Mouse (Mus musculus): ENCODE data around the gene Tex36.
A peak's percentile ranks its signal among the peaks of the same experiment; 100 is the strongest.

The Tex36 gene

DNA sequence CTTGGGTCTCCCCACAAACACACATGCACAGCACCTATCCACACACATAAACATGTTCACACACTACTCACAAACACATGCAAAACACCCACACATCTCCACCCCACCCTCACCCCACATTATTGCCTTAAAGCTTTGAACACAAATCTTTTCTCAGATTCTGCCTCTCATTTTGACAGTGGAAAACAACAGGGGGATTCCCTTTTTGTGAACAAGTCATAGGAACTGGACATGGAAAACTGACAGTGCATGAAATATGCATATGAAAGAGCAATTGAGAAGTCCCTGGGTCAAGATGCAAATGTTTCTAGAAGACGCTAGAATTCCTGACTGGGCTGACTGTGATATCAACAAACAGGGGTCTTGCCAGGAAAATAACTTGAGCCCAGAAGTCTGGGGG, 1.4 kb downstream of the Tex36 start:
- ATAC-seq (ENCODE audit: insufficient number of reproducible peaks, low FRiP score, low TSS enrichment) = no peak

DNA sequence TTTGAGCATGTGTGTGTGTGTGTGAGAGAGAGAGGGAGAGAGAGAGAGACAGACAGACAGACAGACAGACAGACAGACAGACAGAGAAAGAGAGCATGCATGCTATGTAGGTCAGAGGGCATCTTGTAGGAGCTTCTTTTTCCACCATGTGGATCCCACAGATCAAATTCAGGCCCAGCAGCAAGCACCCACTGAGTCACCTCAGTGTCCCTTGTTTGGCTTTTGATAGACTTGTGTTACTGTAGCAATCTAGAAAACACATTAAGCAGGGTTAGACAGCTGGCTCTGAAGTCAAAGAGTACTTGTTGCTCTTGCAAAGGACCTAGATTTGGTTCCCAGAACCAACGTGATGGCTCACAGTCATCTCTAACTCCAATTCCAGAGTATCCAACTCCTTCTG, 10.2 kb downstream of the Tex36 start:
- ATAC-seq (ENCODE audit: insufficient number of reproducible peaks, low FRiP score, low TSS enrichment) = no peak

DNA sequence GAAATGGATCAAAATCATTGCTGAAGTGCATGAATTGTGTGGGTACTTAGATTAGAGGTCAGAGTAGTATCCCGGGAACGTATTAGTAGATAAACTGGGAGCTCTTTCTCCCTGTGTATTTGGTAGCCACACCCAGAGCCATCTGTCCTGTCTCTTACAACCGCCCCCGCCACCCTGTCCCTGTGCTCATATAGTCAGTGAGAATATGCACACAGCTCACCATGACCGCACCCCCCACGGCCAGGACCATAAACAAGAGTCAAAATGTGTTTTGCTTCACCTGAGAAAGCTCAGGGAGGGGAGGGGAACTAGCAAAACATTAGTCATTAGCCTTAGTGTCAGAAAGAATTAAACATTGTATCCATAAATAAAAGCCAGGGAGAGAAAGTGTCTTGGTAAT, 18.7 kb downstream of the Tex36 start:
- no peak for ATAC-seq (ENCODE audit: insufficient number of reproducible peaks, low FRiP score, low TSS enrichment)

DNA sequence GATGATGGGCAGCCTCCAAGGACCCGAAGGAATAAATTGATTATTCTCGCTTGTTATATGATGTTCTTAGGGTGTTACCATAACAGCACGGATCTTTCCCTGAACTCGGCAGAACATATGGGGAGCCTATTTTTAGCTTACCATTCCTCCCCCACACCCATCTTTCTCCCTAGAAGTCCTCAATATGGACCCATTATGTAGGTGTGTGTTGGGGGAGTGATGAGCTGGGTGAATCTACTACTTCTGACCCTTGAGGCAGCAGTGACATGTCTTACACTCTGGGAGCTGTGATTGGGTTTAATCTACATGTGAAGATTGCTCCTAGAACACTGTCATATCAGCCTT, 21.7 kb downstream of the Tex36 start:
- ATAC-seq (ENCODE audit: insufficient number of reproducible peaks, low FRiP score, low TSS enrichment) = no peak

DNA sequence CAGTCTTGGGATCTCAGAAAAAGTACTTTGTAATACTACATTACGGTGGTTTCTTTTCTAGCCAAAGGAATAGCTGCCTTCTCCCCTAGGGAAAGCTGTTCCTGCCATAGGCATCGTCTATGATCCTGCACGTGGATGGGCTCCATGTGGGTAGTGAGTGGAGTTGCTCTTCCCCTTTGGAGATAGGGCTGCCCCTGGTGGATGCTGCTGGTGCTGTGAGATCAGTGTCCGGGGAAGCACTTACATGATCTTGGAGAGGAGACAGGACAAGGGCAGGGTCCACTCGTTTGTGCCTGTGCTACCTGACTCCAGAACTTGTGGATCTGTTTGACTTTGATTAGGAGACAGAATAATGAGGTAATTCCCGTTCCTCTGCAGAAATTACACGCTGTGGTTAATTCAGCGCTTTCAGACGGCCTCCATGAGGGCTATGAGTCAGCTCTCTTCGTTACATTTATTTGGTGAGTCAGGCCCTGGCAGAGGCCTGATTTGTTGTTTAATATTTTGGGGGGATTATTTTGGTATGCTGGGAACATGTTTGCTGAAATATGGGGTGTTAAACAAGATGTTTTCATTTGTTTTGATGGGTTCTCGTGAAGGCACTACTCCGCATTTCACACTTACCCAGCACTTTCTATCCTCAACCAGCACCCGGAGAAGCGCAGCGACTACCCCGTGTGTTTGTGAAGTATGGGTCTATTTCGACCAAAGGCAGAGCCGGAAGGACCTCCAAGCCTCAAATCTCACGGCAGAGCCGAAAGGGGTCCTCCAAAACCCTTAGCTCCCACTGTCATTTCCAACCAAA, 22.3 kb downstream of the Tex36 start:
- no peak for ATAC-seq (ENCODE audit: insufficient number of reproducible peaks, low FRiP score, low TSS enrichment)

DNA sequence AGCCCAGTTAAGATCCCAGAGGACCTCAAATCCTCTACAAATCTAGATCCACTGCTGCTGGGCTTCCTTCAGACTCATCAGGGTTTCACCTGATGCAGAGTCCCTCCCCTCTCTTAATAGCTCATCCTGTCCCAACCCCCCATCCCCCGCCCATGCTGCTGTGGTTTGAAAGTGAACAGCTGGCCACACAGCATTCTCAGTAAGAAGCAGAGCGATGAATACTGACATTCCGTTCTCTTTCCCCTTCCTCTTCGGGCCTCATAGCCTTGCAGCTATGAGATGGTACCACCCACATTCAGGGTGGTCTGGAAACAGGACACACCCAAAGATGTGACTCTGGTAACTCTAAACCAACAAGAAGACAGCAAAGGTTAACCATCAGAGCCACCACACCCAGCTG, 25.1 kb downstream of the Tex36 start:
- no peak for ATAC-seq (ENCODE audit: insufficient number of reproducible peaks, low FRiP score, low TSS enrichment)

DNA sequence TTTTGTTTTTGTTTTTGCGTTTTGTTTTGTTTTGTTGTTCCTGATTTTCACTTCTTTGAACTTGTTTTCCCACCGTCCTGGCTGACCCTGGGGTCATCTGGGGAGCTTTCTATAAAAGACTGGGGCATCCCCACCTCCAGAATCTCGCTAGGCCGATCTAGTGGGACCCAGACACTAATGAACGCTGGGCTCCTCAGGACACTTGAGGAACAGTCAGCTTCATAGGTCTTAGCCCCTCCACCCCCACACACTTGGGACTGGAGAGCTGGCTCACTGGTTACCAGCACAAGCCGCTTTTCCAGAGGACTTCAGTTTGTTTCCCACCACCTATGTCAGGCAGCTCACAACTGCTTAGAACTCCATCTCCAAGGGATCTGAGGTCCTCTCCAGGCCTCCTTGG, 25.7 kb downstream of the Tex36 start:
- ATAC-seq (ENCODE audit: insufficient number of reproducible peaks, low FRiP score, low TSS enrichment) = no peak

DNA sequence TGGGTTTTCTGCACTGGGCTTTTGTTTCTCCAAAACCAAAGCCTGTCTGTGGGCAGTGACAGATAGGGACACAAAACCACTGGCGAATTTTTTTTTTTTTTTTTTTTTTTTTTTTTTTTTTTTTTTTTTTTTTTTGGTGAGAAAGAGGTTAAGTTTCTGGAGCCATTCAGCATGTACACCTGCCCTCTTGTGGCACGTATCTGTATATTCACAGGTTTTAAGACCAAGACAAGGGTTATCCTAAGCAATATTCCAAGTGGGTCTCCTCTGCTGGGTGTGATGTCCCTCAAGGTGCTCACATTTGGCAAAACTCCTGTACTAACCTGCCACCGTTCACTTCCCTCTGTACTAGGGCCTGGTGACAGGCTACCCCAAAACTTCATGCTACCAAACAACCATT, 30.0 kb downstream of the Tex36 start:
- 0 out of 2 replicates have a peak, but pooled peaks have one; percentile 56 for ATAC-seq (ENCODE audit: insufficient number of reproducible peaks, low FRiP score, low TSS enrichment)

DNA sequence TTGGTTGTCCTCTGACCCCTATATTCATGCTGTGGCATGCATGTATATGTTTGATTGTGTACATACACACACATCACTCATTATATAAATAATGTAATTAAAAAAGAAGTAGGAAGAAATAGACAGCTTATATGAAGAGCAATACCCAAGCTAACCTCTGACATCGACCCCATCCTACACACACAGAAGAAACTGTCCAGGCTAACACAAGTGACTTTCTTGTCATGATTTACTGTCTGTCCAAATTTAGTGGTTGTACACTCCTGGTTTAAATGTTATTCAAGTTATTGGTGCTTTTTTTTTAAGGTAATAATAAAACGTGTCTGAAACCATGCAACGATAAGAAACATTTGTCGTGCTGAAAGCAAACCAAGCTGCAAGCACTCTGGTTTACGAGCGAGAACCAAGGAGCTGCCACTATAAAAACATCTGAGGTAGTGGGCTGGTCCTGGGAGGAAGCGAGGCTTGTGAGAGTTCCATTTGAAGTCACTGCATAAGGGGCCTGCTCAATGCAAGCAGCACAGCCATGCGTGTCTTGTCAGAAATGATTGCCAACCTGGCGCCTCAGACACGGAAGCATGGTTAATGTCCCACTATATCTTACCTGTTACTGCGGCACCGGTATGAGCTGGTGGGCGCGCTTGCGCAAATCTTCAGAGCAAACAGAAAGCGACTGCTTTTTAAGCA, 32.6 kb downstream of the Tex36 start:
- ATAC-seq (ENCODE audit: insufficient number of reproducible peaks, low FRiP score, low TSS enrichment) = no peak

DNA sequence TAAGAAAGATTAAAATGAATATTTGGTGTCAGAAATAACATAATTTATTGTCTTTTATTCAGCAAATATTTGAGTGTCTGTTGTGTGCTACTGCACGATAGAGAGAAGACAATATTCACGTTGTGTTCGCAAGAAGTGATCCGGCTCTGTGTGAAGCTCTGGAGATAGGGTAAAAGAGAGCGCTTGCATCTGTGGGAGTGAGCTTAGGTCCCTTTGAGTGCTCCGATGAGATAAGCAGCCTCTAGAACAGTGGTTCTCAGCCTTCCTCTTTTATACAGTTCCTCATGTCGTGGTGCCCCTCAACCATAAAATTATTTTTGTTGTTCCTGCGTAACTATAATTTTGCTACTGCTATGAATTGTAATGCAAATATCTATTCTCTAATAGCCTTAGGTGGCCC, 37.4 kb downstream of the Tex36 start:
- ATAC-seq (ENCODE audit: insufficient number of reproducible peaks, low FRiP score, low TSS enrichment) = no peak

DNA sequence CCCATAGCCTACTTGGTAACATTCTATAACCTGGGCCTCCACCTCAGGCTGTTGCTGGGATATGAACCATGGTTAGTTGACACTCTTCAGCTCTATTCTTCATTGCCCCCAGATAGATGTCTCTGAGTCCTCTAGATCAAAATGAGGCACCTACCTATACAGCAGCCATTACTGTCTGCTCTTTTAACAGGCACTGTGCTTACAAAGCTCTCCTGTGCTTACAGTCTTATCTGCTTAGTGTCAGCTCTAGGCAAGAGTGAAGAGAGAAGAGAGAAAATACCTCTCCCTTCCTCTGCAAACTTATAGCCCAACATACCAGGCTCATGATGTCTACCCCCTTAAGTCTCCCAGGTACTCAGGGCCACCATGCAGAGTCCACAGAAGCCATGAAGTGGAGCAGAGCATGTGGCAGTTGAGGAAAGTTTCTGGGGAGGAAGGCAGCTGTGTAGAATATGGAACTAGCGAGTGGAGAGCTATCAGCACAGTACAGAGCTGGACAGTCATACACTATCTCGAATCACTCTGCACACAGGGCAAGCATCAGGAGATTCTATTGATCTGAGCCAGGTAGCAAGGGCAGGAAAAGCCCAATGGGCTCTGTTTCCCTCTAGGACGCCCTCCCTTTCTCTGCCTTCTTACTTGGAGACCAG, 38.7 kb downstream of the Tex36 start:
- ATAC-seq (ENCODE audit: insufficient number of reproducible peaks, low FRiP score, low TSS enrichment) = no peak

DNA sequence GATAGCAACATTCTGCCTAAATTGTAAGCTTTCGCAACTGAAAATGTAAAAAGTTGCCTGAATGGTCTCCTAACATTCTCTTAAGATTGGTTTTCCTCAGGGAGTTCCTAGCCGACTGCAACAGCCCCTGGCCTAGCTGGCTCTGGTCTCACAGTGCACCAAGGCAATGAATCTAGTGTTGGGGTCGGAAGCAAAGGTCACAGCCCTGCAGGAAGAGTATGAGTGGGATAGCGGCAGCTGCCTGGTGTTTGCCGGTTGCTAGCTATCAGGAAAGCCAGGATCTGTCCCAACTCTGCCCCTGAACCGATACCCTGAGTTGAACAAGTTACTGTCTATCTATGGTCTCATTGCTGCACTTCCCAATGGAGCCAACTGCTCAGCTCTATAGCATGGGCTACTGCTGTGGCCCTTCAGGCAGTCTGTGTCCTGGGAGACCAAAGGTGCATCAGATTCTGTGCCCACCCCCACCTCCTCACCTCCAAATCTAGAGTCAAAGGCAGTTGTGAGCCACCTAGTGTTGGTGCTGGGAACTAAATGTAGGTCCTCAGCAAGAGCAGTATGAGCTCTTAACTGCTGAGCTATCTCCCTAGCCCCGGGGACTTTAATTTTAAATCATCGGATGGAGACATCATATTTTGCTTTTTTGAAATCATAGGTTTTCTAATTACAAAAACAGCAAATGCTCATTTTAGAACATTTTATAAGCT, 46.0 kb downstream of the Tex36 start:
- ATAC-seq (ENCODE audit: insufficient number of reproducible peaks, low FRiP score, low TSS enrichment) = no peak; the same call in 1 of the 2 replicates

DNA sequence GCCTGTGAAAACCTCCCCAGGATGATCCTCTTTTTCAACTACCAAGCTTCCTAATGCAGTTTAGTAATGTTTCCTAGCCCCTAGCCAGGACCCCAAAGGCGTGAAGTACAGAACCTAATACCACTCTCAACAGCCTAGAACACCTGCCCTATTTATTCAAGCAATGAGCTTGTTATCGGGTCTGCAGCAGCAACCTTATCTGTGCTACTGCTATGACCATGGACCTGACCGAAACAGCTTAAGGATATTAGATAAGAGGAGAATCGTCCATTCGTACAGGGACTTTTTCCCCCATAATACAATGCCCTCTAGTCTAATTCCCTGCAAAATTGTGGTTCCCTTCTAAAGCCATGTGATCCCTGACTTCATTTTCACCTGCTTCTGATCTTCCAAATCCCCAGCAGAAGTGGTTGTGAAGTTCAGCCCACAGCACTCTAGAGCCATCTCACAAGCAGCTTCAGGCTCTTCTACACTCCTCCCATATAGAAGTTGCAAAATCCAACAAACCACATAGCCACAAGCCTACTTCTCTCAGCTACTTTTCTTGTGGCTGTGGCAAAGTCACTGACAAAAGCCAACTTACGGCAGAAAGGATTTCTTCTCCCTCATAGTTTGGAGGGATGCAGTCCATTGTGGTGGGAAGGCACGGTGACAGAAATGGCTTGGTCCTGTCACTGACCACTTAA, 49.5 kb downstream of the Tex36 start:
- no peak for ATAC-seq (ENCODE audit: insufficient number of reproducible peaks, low FRiP score, low TSS enrichment)

DNA sequence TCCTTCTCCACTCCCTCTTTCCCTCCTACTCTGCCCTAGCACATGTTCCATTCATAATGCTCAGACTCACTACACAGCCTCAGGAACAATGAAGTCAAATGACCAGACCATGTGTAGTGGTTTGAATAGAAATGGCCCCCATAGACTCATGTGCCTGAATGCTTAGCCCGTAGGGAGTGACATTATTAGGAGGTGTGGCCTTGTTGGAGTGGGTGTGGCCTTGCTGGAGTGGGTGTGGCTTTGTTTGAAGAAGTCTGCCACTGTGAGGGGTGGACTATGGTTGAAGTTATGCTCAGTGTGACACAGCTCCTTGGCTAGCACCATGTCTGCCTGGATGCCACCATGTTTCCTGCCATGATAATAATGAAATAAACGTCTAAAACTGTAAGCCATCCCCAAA, 51.0 kb downstream of the Tex36 start:
- ATAC-seq (ENCODE audit: insufficient number of reproducible peaks, low FRiP score, low TSS enrichment) = no peak

DNA sequence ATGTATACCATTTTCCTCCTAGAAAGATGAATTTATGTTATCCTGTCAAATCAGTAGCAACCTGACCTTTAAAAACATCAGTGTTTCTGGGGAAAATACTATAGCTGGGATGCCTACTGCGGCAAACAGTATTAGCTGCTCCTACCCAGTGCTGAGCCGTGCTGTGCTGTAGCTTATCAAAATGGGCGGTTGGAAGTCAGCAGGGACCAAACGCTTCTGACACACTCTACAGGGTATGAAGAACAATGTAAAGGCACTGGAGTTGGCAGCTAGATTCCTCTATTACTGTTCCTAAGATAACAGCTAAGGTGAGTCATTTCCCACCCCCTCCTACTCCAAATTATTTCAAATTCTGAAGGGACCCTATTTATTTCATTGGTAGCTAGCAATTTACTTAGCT, 53.5 kb downstream of the Tex36 start:
- no peak for ATAC-seq (ENCODE audit: insufficient number of reproducible peaks, low FRiP score, low TSS enrichment)

DNA sequence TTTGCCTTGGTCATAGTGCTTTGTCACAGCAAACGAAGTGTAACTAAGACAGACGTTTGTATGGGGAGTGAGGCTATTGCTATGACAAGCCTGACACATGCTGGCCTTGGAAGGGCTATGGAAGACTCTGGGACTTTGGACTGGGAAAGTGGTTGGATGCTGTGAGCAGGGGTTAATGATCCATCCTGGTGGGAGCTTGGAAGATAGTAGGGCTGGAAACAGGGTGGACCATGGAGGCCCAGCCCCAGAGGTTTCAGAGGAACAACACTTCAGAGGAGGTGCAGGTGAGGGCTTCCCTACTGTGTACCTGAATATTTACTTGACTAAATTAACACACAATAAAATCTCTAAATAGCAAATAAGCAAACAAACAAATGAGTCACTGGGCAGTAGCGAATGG, 56.3 kb downstream of the Tex36 start:
- no peak for ATAC-seq (ENCODE audit: insufficient number of reproducible peaks, low FRiP score, low TSS enrichment)

DNA sequence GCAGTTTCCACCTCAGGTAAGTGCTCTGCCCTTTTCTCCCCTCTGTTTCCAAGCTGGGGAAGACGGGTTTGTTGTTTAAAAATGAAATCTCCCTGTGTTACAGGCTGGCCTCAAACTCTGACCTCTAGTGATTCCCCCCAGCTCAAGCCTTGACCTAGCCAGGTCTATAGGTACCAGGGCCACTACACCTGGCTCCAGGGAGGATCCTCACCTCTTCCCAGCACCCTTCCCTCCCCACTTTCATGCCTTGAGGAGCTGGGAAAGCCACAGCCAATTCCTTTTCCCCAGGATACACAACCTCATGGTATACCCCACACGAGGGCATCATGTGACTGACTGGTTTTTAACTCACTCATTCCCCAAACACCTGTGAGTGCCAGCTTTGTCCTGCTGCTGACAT, 57.0 kb downstream of the Tex36 start:
- ATAC-seq (ENCODE audit: insufficient number of reproducible peaks, low FRiP score, low TSS enrichment) = no peak

DNA sequence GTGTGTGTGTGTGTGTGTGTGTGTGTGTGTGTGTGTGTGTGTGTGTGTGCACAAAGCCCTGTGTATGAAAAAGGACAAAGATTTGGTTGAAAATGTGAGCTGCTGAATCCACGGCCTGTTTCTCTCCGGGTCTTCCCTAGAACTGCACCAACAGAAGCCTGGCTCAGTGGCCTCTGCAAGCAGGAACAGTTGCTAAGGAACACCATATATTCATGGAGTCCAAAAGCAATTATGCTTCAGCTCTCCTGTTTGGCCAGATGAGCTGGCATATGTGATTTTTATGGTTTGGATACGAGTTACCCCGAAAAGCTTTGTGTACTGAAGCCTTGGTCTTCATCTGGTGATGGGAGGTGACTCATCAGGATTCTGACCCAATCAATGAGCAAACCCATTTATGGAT, 58.8 kb downstream of the Tex36 start:
- ATAC-seq (ENCODE audit: insufficient number of reproducible peaks, low FRiP score, low TSS enrichment) = no peak

DNA sequence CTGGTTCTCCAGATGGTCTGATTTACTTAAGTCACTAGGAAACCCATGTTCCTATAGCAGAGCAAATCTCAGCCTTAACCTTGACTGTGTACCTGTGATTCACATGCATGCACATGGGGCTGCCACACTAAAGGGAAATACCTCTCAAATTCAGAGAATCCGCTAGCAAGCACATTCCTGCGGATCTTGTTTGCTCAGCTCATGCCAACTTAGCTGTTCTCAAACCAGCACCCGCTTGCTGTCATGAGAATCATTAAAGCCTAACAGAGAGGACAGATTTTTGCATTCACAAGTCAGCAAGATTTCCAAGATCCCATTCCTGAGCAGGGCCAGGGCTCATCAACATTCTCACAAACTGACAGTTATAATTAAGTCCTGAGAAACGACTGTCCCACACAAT, 64.6 kb downstream of the Tex36 start:
- ATAC-seq (ENCODE audit: insufficient number of reproducible peaks, low FRiP score, low TSS enrichment) = no peak
